18 mouse cellular contexts compared by ENCODE assay signal in genomic region chr2:30918126-30918525, GRCm38 (mm10). TPM values are rescaled to one million over a fixed set of nuclear protein-coding genes. Genes with fewer than 3 reads are reported as not detected.
A peak's percentile ranks its signal among the peaks of the same experiment; 100 is the strongest.
DNase-seq lines count a peak whose midpoint lies in the region; ATAC-seq and TF ChIP-seq lines count a peak whose summit lies in the region.
"Had no signal": no experiment of that assay in that cellular context is flagged by ENCODE, and none has a peak within 500 bp of the region (broad histone marks: within the 10 kb centered on the region; RNA-seq: fewer than 3 reads in every experiment).

No protein-coding gene starts in this region.

- DNase-seq in forebrain, embryonic 10.5 days (ENCODE audit: extremely low spot score, low spot score) = no peak
- DNase-seq in kidney, postnatal 0 days (ENCODE audit: low spot score) = no peak
- no peak for DNase-seq in kidney, postnatal 25 days
- DNase-seq in embryonic facial prominence, embryonic 10.5 days (ENCODE audit: low spot score) = no peak
- no peak for DNase-seq in MN1 (ENCODE audit: low spot score)
- DNase-seq in left cerebral cortex, adult 8-10 months (ENCODE audit: low spot score in 2 of 2) = no peak
- DNase-seq: adrenal gland, postnatal 25 days; cerebellum, adult 18-20 months; gastrocnemius, postnatal 10 days; heart, postnatal 14 days; layer of hippocampus, postnatal 36 days; liver, postnatal 0 days; thymus, postnatal 4 days had no signal

- ATAC-seq in forebrain, embryonic 16.5 days = no peak
- ATAC-seq in kidney, postnatal 0 days (replicated peaks; ENCODE audit: low FRiP score, low read depth) = no peak
- ATAC-seq: hindbrain, postnatal 0 days; liver, postnatal 0 days had no signal

- no peak overlapping the region for H3K9ac ChIP-seq in forebrain, embryonic 16.5 days (replicated peaks; ENCODE audit: low read depth, low read length)
- H3K9ac ChIP-seq in kidney, postnatal 0 days (ENCODE audit: low read depth, low read length) = no peak overlapping the region
- H3K9ac ChIP-seq: embryonic facial prominence, embryonic 13.5 days; liver, postnatal 0 days; neural tube, embryonic 12.5 days had no signal

- H3K27ac ChIP-seq in forebrain, embryonic 10.5 days = peak overlapping the region; percentile 69
- H3K27ac ChIP-seq in forebrain, embryonic 16.5 days (ENCODE audit: low read length) = no peak overlapping the region
- peak overlapping the region; percentile 11; the same call in 1 of the 2 replicates for H3K27ac ChIP-seq in kidney, postnatal 0 days
- H3K27ac ChIP-seq in embryonic facial prominence, embryonic 10.5 days (replicated peaks) = peak overlapping the region; percentile 80
- H3K27ac ChIP-seq: hindbrain, postnatal 0 days; neural tube, embryonic 12.5 days had no signal

- H3K36me3 ChIP-seq in forebrain, embryonic 10.5 days (replicated peaks) = no peaks in the 10 kb centered on the region
- H3K36me3 ChIP-seq in forebrain, embryonic 16.5 days (ENCODE audit: control insufficient read depth, insufficient read depth) = no peaks in the 10 kb centered on the region
- H3K36me3 ChIP-seq in kidney, postnatal 0 days (ENCODE audit: insufficient read depth, low read length) = no peaks in the 10 kb centered on the region
- no peaks in the 10 kb centered on the region for H3K36me3 ChIP-seq in embryonic facial prominence, embryonic 10.5 days (replicated peaks)
- no peaks in the 10 kb centered on the region for H3K36me3 ChIP-seq in myocyte (ENCODE audit: control insufficient read depth, insufficient read depth)
- H3K36me3 ChIP-seq: embryonic facial prominence, embryonic 13.5 days; neural tube, embryonic 12.5 days had no signal

- 58% methylated on average over 6 of the region's 6 CpGs for WGBS in forebrain, embryonic 10.5 days
- WGBS in forebrain, embryonic 16.5 days = 60% methylated on average over 6 of the region's 6 CpGs
- WGBS in kidney, postnatal 0 days = 63% methylated on average over 6 of the region's 6 CpGs
- 59% methylated on average over 6 of the region's 6 CpGs for WGBS in embryonic facial prominence, embryonic 10.5 days

- TF ChIP-seq POLR2A in myocyte (IDR thresholded peaks at IDR 0.05; ENCODE audit: insufficient read length, low read depth) = no peak

- H3ac ChIP-seq in myocyte (ENCODE audit: control insufficient read depth, insufficient read length) = no peak overlapping the region

- H3K4me3 ChIP-seq in forebrain, embryonic 10.5 days = no peak overlapping the region
- no peak overlapping the region for H3K4me3 ChIP-seq in forebrain, embryonic 16.5 days (replicated peaks; ENCODE audit: low read length)
- H3K4me3 ChIP-seq in kidney, postnatal 0 days (replicated peaks; ENCODE audit: low read depth, low read length) = no peak overlapping the region
- H3K4me3 ChIP-seq in embryonic facial prominence, embryonic 10.5 days = no peak overlapping the region
- no peak overlapping the region for H3K4me3 ChIP-seq in myocyte
- H3K4me3 ChIP-seq: embryonic facial prominence, embryonic 13.5 days; neural tube, embryonic 12.5 days had no signal

- no peak overlapping the region for H3K4me2 ChIP-seq in forebrain, embryonic 16.5 days (ENCODE audit: low read length)
- H3K4me2 ChIP-seq in kidney, postnatal 0 days (ENCODE audit: low read length) = no peak overlapping the region
- peak overlapping the region; percentile 35 for H3K4me2 ChIP-seq in myocyte (ENCODE audit: low read depth)
- H3K4me2 ChIP-seq: embryonic facial prominence, embryonic 13.5 days; neural tube, embryonic 12.5 days had no signal

- no peaks in the 10 kb centered on the region for H3K9me3 ChIP-seq in forebrain, embryonic 10.5 days
- H3K9me3 ChIP-seq in forebrain, embryonic 16.5 days (ENCODE audit: control insufficient read depth, low read length) = no peaks in the 10 kb centered on the region
- no peaks in the 10 kb centered on the region for H3K9me3 ChIP-seq in kidney, postnatal 0 days (replicated peaks; ENCODE audit: low read length)
- no peaks in the 10 kb centered on the region for H3K9me3 ChIP-seq in embryonic facial prominence, embryonic 10.5 days
- H3K9me3 ChIP-seq: embryonic facial prominence, embryonic 13.5 days; neural tube, embryonic 12.5 days had no signal

- H3K4me1 ChIP-seq in forebrain, embryonic 10.5 days = peaks cover 27% of the 10 kb centered on the region
- H3K4me1 ChIP-seq in forebrain, embryonic 16.5 days (replicated peaks; ENCODE audit: control insufficient read depth, insufficient read depth, low read length) = peaks cover 4% of the 10 kb centered on the region; the same call in 1 of the 2 replicates
- H3K4me1 ChIP-seq in kidney, postnatal 0 days (replicated peaks; ENCODE audit: insufficient read depth, low read length) = no peaks in the 10 kb centered on the region
- H3K4me1 ChIP-seq in embryonic facial prominence, embryonic 10.5 days = peaks cover 30% of the 10 kb centered on the region
- H3K4me1 ChIP-seq: neural tube, embryonic 12.5 days had no signal

- no peaks in the 10 kb centered on the region for H3K27me3 ChIP-seq in forebrain, embryonic 10.5 days (ENCODE audit: poor library complexity, severe bottlenecking)
- H3K27me3 ChIP-seq in forebrain, embryonic 16.5 days (replicated peaks; ENCODE audit: control insufficient read depth, insufficient read depth, low read length) = no peaks in the 10 kb centered on the region
- no peaks in the 10 kb centered on the region for H3K27me3 ChIP-seq in kidney, postnatal 0 days (ENCODE audit: insufficient read depth, low read length)
- 0 out of 2 replicates have a peak, but pooled peaks cover 3% of the 10 kb centered on the region for H3K27me3 ChIP-seq in embryonic facial prominence, embryonic 10.5 days (replicated peaks; ENCODE audit: low read depth, poor library complexity, severe bottlenecking)
- no peaks in the 10 kb centered on the region for H3K27me3 ChIP-seq in myocyte (ENCODE audit: control insufficient read depth, insufficient read depth, insufficient read length)
- H3K27me3 ChIP-seq: embryonic facial prominence, embryonic 13.5 days had no signal

- H3K79me2 ChIP-seq in myocyte (ENCODE audit: control insufficient read depth, insufficient read depth) = no peaks in the 10 kb centered on the region

- TF ChIP-seq CTCF in kidney, postnatal 0 days (IDR thresholded peaks at IDR 0.05; ENCODE audit: low read depth) = no peak

TF ChIP-seq in myocyte, 11 proteins besides CTCF, POLR2A, EP300 and RAD21:
- TF ChIP-seq MYOD1 (IDR thresholded peaks at IDR 0.05; ENCODE audit: control insufficient read depth in 1 of 3, insufficient read length in 2 of 3, low read depth in 2 of 3) (no peak), CEBPB (IDR thresholded peaks at IDR 0.05; ENCODE audit: insufficient read depth, poor library complexity, severe bottlenecking) (no peak), SRF (IDR thresholded peaks at IDR 0.05; ENCODE audit: control insufficient read depth, insufficient read length, low read depth) (no peak), E2F4 (IDR thresholded peaks at IDR 0.05; ENCODE audit: insufficient read depth) (no peak)
TF ChIP-seq in myocyte: peak in this region for 0.

RNA-seq across cellular contexts. Expression of gene Ptges, which starts 11.5 kb away (rescaled TPM):
- polyA plus RNA-seq in forebrain, embryonic 10.5 days (2016; fragmentation: Nextera tagmentation; extraction: Ambion mirVana) = 5.1 and 7.3 TPM in 2 replicates
- polyA plus RNA-seq in forebrain, embryonic 16.5 days (2015; fragmentation: Nextera tagmentation; extraction: Ambion mirVana) = 3.3 and 4.4 TPM in 2 replicates
- 44.2 and 47.9 TPM in 2 replicates for polyA plus RNA-seq in kidney, postnatal 0 days (2015; fragmentation: Nextera tagmentation; extraction: Ambion mirVana)
- polyA plus RNA-seq in embryonic facial prominence, embryonic 10.5 days (2016; fragmentation: Nextera tagmentation; extraction: Ambion mirVana) = 10.2 and 10.3 TPM in 2 replicates
- 0.56 TPM for polyA plus RNA-seq in myocyte (2012; fragmentation: generic; extraction: Trizol)
- total RNA-seq in left cerebral cortex, adult 8-10 months (2022) = 1 to 10 TPM; 4.3 to 7.3 (median 6.9) TPM

RNA-seq across cellular contexts. Expression of gene Tor1b, which starts 34.6 kb away (rescaled TPM):
- 23.6 and 24.2 TPM in 2 replicates for polyA plus RNA-seq in forebrain, embryonic 10.5 days (2016; fragmentation: Nextera tagmentation; extraction: Ambion mirVana)
- 21.3 and 25.3 TPM in 2 replicates for polyA plus RNA-seq in forebrain, embryonic 16.5 days (2015; fragmentation: Nextera tagmentation; extraction: Ambion mirVana)
- polyA plus RNA-seq in kidney, postnatal 0 days (2015; fragmentation: Nextera tagmentation; extraction: Ambion mirVana) = 34.8 and 35.3 TPM in 2 replicates
- polyA plus RNA-seq in embryonic facial prominence, embryonic 10.5 days (2016; fragmentation: Nextera tagmentation; extraction: Ambion mirVana) = 24.7 and 25.0 TPM in 2 replicates
- 27.1 TPM for polyA plus RNA-seq in myocyte (2012; fragmentation: generic; extraction: Trizol)
- total RNA-seq in left cerebral cortex, adult 8-10 months (2022) = 10 to 100 TPM; 25.8 to 29.1 (median 28.0) TPM

RNA-seq across cellular contexts. Expression of gene Tor1a, which starts 49.6 kb away (rescaled TPM):
- 84.9 and 89.6 TPM in 2 replicates for polyA plus RNA-seq in forebrain, embryonic 10.5 days (2016; fragmentation: Nextera tagmentation; extraction: Ambion mirVana)
- polyA plus RNA-seq in forebrain, embryonic 16.5 days (2015; fragmentation: Nextera tagmentation; extraction: Ambion mirVana) = 105 and 108 TPM in 2 replicates
- polyA plus RNA-seq in kidney, postnatal 0 days (2015; fragmentation: Nextera tagmentation; extraction: Ambion mirVana) = 69.1 and 70.7 TPM in 2 replicates
- polyA plus RNA-seq in embryonic facial prominence, embryonic 10.5 days (2016; fragmentation: Nextera tagmentation; extraction: Ambion mirVana) = 81.6 and 85.6 TPM in 2 replicates
- 42.7 TPM for polyA plus RNA-seq in myocyte (2012; fragmentation: generic; extraction: Trizol)
- 10 to 100 TPM; 34.4 to 45.2 (median 37.9) TPM for total RNA-seq in left cerebral cortex, adult 8-10 months (2022)
